8 mouse cellular contexts compared by ENCODE assay signal in the genomic region with DNA sequence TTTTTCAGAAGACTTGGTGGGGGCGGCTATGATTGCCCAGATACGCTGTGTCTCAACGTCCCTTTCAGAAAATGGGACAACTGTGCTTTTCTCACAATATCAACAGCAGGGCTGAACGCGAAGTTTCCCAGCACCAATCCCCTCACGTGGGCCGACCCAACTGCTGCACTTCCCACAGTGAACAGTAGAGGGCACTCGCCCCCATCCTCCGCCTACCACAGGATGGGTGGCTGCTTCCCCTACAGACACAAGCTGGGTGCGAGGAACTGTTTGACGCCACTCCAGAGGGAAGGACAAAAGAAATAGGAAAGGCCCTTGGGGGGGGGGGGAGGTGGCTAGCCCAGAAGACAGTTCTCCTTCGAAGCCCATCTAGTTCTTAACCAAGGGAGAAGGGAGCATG. TPM values are rescaled to one million over a fixed set of nuclear protein-coding genes. Genes with fewer than 3 reads are reported as not detected.
A peak's percentile ranks its signal among the peaks of the same experiment; 100 is the strongest.
DNase-seq lines count a peak whose midpoint lies in the region; ATAC-seq and TF ChIP-seq lines count a peak whose summit lies in the region.

No protein-coding gene starts in this region.

- ATAC-seq in activated CD4-positive, CD25-positive, alpha-beta regulatory T cell, adult 4 months: peak; percentile 59
- no peak for ATAC-seq in liver, embryonic 11.5 days (replicated peaks; ENCODE audit: low FRiP score)

- no peaks in the 10 kb centered on the region for H3K36me3 ChIP-seq in liver, embryonic 11.5 days (ENCODE audit: control insufficient read depth, insufficient read depth, low read length)
- no peaks in the 10 kb centered on the region for H3K36me3 ChIP-seq in thymus, adult 2 months (ENCODE audit: control insufficient read depth, insufficient read depth, low read length)

- no peak for TF ChIP-seq POLR2A in olfactory bulb, adult 2 months (IDR thresholded peaks at IDR 0.05; ENCODE audit: insufficient read depth, low read depth, low read length)
- TF ChIP-seq POLR2A in thymus, adult 2 months (IDR thresholded peaks at IDR 0.05; ENCODE audit: control insufficient read depth, extremely low read depth, insufficient read depth, low read length, poor library complexity): no peak

- H3K4me2 ChIP-seq in liver, embryonic 11.5 days: no peak overlapping the region

- peak; percentile 94 to 95 for DNase-seq in B cell, adult 2 months
- peak; percentile 77 to 92 for DNase-seq in cerebellum, postnatal 4 days (ENCODE audit: low spot score in 2 of 2)
- peak; percentile 82 for DNase-seq in gastrocnemius, postnatal 10 days
- DNase-seq in kidney, adult 8-10 months: peak; percentile 64 to 81
- DNase-seq in liver, embryonic 11.5 days (ENCODE audit: low spot score): peak; percentile 85
- peak; percentile 87 for DNase-seq in thymus, adult 2 months

- no peaks in the 10 kb centered on the region for H3K9me3 ChIP-seq in liver, embryonic 11.5 days (ENCODE audit: control insufficient read depth, low read length)

- no peak overlapping the region for H3K9ac ChIP-seq in liver, embryonic 11.5 days (ENCODE audit: low read depth, low read length)

- peaks cover 19% of the 10 kb centered on the region for H3K4me1 ChIP-seq in liver, embryonic 11.5 days (replicated peaks; ENCODE audit: control insufficient read depth, insufficient read depth, low read length)
- H3K4me1 ChIP-seq in olfactory bulb, adult 2 months (ENCODE audit: control insufficient read depth, insufficient read depth, low read length): peaks cover 23% of the 10 kb centered on the region
- peaks cover 11% of the 10 kb centered on the region for H3K4me1 ChIP-seq in thymus, adult 2 months (replicated peaks; ENCODE audit: control insufficient read depth, insufficient read depth, low read length)

- TF ChIP-seq CTCF in olfactory bulb, adult 2 months (IDR thresholded peaks at IDR 0.05; ENCODE audit: insufficient read depth, low read depth, low read length): peak; percentile 91
- peak; percentile 97 for TF ChIP-seq CTCF in thymus, adult 2 months (IDR thresholded peaks at IDR 0.05; ENCODE audit: borderline replicate concordance, control insufficient read depth, extremely low read depth, insufficient read depth, low read length, poor library complexity)

- peaks cover 47% of the 10 kb centered on the region for H3K27me3 ChIP-seq in liver, embryonic 11.5 days (replicated peaks; ENCODE audit: control insufficient read depth, insufficient read depth, low read length)
- peaks cover 15% of the 10 kb centered on the region for H3K27me3 ChIP-seq in thymus, adult 2 months (ENCODE audit: control insufficient read depth, insufficient read depth, low read length)

- no peak overlapping the region for H3K4me3 ChIP-seq in liver, embryonic 11.5 days (ENCODE audit: low read depth, low read length)
- no peak overlapping the region for H3K4me3 ChIP-seq in olfactory bulb, adult 2 months (ENCODE audit: insufficient read depth, low read depth, low read length)
- no peak overlapping the region for H3K4me3 ChIP-seq in thymus, adult 2 months (ENCODE audit: control insufficient read depth, insufficient read depth, low read length)

- H3K27ac ChIP-seq in liver, embryonic 11.5 days (ENCODE audit: low read depth, low read length): no peak overlapping the region
- H3K27ac ChIP-seq in olfactory bulb, adult 2 months (ENCODE audit: insufficient read depth, low read depth, low read length): no peak overlapping the region
- no peak overlapping the region for H3K27ac ChIP-seq in thymus, adult 2 months (ENCODE audit: control insufficient read depth, insufficient read depth, low read length)

- 3% methylated on average over 12 of the region's 12 CpGs for WGBS in liver, embryonic 11.5 days
- WGBS in olfactory bulb, adult 2 months: 3% methylated on average over 12 of the region's 12 CpGs
- WGBS in thymus, adult 2 months: 7% methylated on average over 12 of the region's 12 CpGs

RNA-seq across cellular contexts. Expression of a gene that starts 2.4 kb away (rescaled TPM):
- under 1 TPM; 0.40 to 0.61 TPM for polyA plus RNA-seq in activated CD4-positive, CD25-positive, alpha-beta regulatory T cell, adult 4 months (2017; shearing (Covaris generic))
- total RNA-seq in gastrocnemius, postnatal 10 days (2021): under 1 TPM; 0.59 to 0.68 TPM
- 4.1 and 4.8 TPM in 2 replicates for polyA plus RNA-seq in liver, embryonic 11.5 days (2014; fragmentation: Nextera tagmentation; extraction: Ambion mirVana)
- not detected in 2 replicates for polyA plus RNA-seq in olfactory bulb, adult 2 months (2012; ENCODE audit: insufficient read depth, insufficient read length, low replicate concordance, missing spikeins)
- 5.6 and 8.4 TPM in 2 replicates for polyA plus RNA-seq in thymus, adult 2 months (2012; rRNA removed)

RNA-seq across cellular contexts. Expression of a gene that starts 31.3 kb away (rescaled TPM):
- polyA plus RNA-seq in activated CD4-positive, CD25-positive, alpha-beta regulatory T cell, adult 4 months (2017; shearing (Covaris generic)): 10 to 100 TPM; 13.9 to 15.2 TPM
- total RNA-seq in gastrocnemius, postnatal 10 days (2021): 10 to 100 TPM; 32.2 to 32.4 TPM
- 0.97 and 1.0 TPM in 2 replicates for polyA plus RNA-seq in liver, embryonic 11.5 days (2014; fragmentation: Nextera tagmentation; extraction: Ambion mirVana)
- polyA plus RNA-seq in olfactory bulb, adult 2 months (2012; ENCODE audit: insufficient read depth, insufficient read length, low replicate concordance, missing spikeins): 69.4 and 106 TPM in 2 replicates
- polyA plus RNA-seq in thymus, adult 2 months (2012; rRNA removed): 89.5 and 99.1 TPM in 2 replicates

RNA-seq across cellular contexts. Expression of a gene that starts 53.7 kb away (rescaled TPM):
- polyA plus RNA-seq in activated CD4-positive, CD25-positive, alpha-beta regulatory T cell, adult 4 months (2017; shearing (Covaris generic)): 10 to 100 TPM; 91.3 to 99.5 TPM
- 10 to 100 TPM; 84.5 to 99.4 TPM for total RNA-seq in gastrocnemius, postnatal 10 days (2021)
- polyA plus RNA-seq in liver, embryonic 11.5 days (2014; fragmentation: Nextera tagmentation; extraction: Ambion mirVana): 18.0 and 21.9 TPM in 2 replicates
- not detected in 2 replicates for polyA plus RNA-seq in olfactory bulb, adult 2 months (2012; ENCODE audit: insufficient read depth, insufficient read length, low replicate concordance, missing spikeins)
- polyA plus RNA-seq in thymus, adult 2 months (2012; rRNA removed): 24.9 and 25.3 TPM in 2 replicates

RNA-seq across cellular contexts. Expression of a gene that starts 56.0 kb away (rescaled TPM):
- polyA plus RNA-seq in activated CD4-positive, CD25-positive, alpha-beta regulatory T cell, adult 4 months (2017; shearing (Covaris generic)): not detected
- total RNA-seq in gastrocnemius, postnatal 10 days (2021): 1 to 10 TPM; 1.1 to 1.4 TPM
- 0.13 and 0.14 TPM in 2 replicates for polyA plus RNA-seq in liver, embryonic 11.5 days (2014; fragmentation: Nextera tagmentation; extraction: Ambion mirVana)
- not detected in 2 replicates for polyA plus RNA-seq in olfactory bulb, adult 2 months (2012; ENCODE audit: insufficient read depth, insufficient read length, low replicate concordance, missing spikeins)
- 0.32 and 0.55 TPM in 2 replicates for polyA plus RNA-seq in thymus, adult 2 months (2012; rRNA removed)
